Mouse (Mus musculus) left cerebral cortex, postnatal 14 days (tissue): ENCODE data around the gene Hist1h2bn. TPM values are rescaled to one million over a fixed set of nuclear protein-coding genes. Genes with fewer than 3 reads are reported as not detected.
"Not testable (repeated sequence)": the region's sequence is repeated elsewhere in the genome, so short reads cannot be mapped to it uniquely, and the experiment has no call there.

ENCODE experiments used
- DNase-seq, 2 experiments: peaks; one replicate each; pipeline ENCODE4 v3.0.0; 2021 to 2022; ENCODE audit warnings: low spot score in 2 of 2, mixed read lengths in 1 of 2
- intact Hi-C: fragments of 180-260 bp; cut with DNase I; formaldehyde crosslinking; loops from one replicate; pipeline ENCODE4 v1.15.1; 2025
- microRNA-seq, 2 experiments: library from miRNA; unstranded; fragments of <30 nt; microRNA quantifications; one replicate each; pipeline ENCODE4 v1.2.0; 2022
- total RNA-seq, 2 experiments: library from RNA; stranded (reverse); gene quantifications; 2 replicates each; pipeline ENCODE4 v1.2.3; 2021

The Hist1h2bn gene
- total RNA-seq, 2 experiments from 2014 or later = 9.6 to 16.1 TPM

GRCm38 (mm10) chr13:21803058-21803457 is 49.1 kb downstream of the Hist1h2bn start:
- DNase-seq = not testable (repeated sequence)

More at GRCm38 (mm10) chr13:21803058-21803457, 49.1 kb downstream of the Hist1h2bn start:
- intact Hi-C loops = not testable (repeated sequence)

Small RNA genes lying within 50 kb of the gene (microRNA-seq; reads per million reads assigned to microRNA genes)
- gene Gm44346 = 0 reads per million in 2 experiments
- 0 reads per million in 2 experiments for gene Gm44357
- 0 reads per million in 2 experiments for gene Gm44367
- 0 reads per million in 2 experiments for gene Gm44454

Other genes starting within 250 kb of the Hist1h2bn start
- gene Zkscan8, start 223.0 kb upstream of the Hist1h2bn start, total RNA-seq = 10 to 100 TPM; 12.7 to 13.2 TPM
- not detected for gene Olfr1366, start 211.3 kb upstream of the Hist1h2bn start, total RNA-seq
- not detected for gene Olfr1535, start 194.2 kb upstream of the Hist1h2bn start, total RNA-seq
- not detected for gene Olfr1364, start 172.4 kb upstream of the Hist1h2bn start, total RNA-seq
- not detected for gene Olfr1362, start 140.1 kb upstream of the Hist1h2bn start, total RNA-seq
- gene Olfr11, start 111.6 kb upstream of the Hist1h2bn start, total RNA-seq = not detected
- not detected for gene Olfr1361, start 90.7 kb upstream of the Hist1h2bn start, total RNA-seq
- not detected for gene Olfr1360, start 76.7 kb upstream of the Hist1h2bn start, total RNA-seq
- not detected for gene Olfr1359, start 56.0 kb upstream of the Hist1h2bn start, total RNA-seq
- gene Hist1h2bl, start 38.0 kb upstream of the Hist1h2bn start, total RNA-seq = 10 to 100 TPM; 37.3 to 37.9 TPM
- gene Hist1h2ai, start 37.7 kb upstream of the Hist1h2bn start, total RNA-seq = 10 to 100 TPM; 17.2 to 25.6 TPM
- 10 to 100 TPM; 46.6 to 56.8 TPM for gene Hist1h3h, start 36.5 kb upstream of the Hist1h2bn start, total RNA-seq
- 1 to 10 TPM; 4.9 to 7.8 TPM for gene Hist1h2bm, start 32.1 kb upstream of the Hist1h2bn start, total RNA-seq
- gene Hist1h4j, start 19.1 kb upstream of the Hist1h2bn start, total RNA-seq = 10 to 100 TPM; 15.4 to 16.2 TPM
- gene Hist1h4k, start 3.6 kb upstream of the Hist1h2bn start, total RNA-seq = 100 to 1,000 TPM; 311 to 320 TPM
- 10 to 100 TPM; 13.2 to 15.7 TPM for gene Hist1h2ak, start 296 bp upstream of the Hist1h2bn start, total RNA-seq
- gene Hist1h1b, start 26.5 kb downstream of the Hist1h2bn start, total RNA-seq = 10 to 100 TPM in 1 of 2 experiments, 1 to 10 TPM in 1; 7.6 to 10.5 TPM
- 10 to 100 TPM; 51.4 to 75.0 TPM for gene Hist1h3i, start 29.2 kb downstream of the Hist1h2bn start, total RNA-seq
- 1 to 10 TPM; 2.5 to 6.9 TPM for gene Hist1h2an, start 33.1 kb downstream of the Hist1h2bn start, total RNA-seq
- 10 to 100 TPM in 1 of 2 experiments, 1 to 10 TPM in 1; 6.7 to 11.2 TPM for gene Hist1h2bp, start 33.3 kb downstream of the Hist1h2bn start, total RNA-seq
- gene Hist1h2bq, start 56.1 kb downstream of the Hist1h2bn start, total RNA-seq = 10 to 100 TPM; 43.6 to 56.5 TPM
- gene Hist1h2ao, start 56.3 kb downstream of the Hist1h2bn start, total RNA-seq = not detected
- 100 to 1,000 TPM; 213 to 226 TPM for gene Hist1h4m, start 57.6 kb downstream of the Hist1h2bn start, total RNA-seq
- gene Hist1h4n, start 78.1 kb downstream of the Hist1h2bn start, total RNA-seq = 10 to 100 TPM; 20.9 to 25.8 TPM
- gene Hist1h2ap, start 79.4 kb downstream of the Hist1h2bn start, total RNA-seq = 10 to 100 TPM; 46.9 to 49.5 TPM
- gene Hist1h2br, start 79.6 kb downstream of the Hist1h2bn start, total RNA-seq = 10 to 100 TPM; 44.5 to 56.8 TPM
- 1 to 10 TPM; 2.8 to 4.0 TPM for gene Zfp184, start 191.0 kb downstream of the Hist1h2bn start, total RNA-seq
- under 1 TPM in 1 of 2 experiments, not detected in 1; 0.23 TPM for gene Pom121l2, start 227.1 kb downstream of the Hist1h2bn start, total RNA-seq